ENCODE assay signal across 8 mouse cellular contexts in the genomic region with DNA sequence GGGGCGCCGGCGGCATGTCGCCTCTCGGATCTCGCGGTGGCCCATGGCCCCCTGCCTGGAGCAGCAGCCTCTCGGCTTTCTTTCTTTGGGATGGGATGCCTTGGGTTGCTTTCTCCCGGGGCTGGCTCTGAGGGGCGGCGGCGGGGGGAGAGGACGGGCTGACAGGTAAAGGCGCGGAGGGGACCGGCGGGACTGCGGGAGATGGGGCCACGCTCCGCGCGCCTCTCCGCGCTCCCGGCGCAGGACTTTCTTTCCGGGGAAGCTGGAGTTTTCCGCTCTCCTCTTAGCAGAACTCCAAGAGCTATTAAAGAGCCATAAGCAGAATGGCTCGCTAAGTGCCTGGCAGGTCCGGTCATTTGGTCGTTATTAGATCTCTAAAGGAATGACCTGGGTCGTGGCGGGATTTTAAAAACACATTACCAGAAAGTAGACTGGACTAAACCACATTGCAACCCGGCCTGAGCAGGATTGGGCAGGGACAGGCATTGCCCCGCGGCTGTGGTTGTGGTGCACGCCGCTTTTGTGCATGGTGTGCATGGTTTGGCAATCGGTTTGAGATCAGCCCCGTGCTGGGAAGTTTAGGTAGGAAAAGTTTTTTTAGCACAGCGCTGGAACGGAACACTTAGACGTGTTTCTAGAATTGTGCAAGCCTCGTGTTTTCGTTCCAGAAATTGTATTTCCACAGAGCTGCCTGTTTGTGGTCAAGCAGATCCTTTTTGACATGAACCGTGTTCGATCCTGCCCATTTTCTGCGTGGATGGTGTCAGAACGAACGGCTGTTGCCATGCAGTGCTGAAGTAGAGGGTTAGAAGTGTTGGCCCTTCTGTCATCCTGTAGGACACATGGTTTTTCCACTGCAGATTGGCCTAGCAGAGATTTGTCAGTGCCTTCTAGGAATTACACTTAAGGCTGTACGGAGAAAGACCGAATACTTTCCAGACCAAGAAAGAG. TPM values are rescaled to one million over a fixed set of nuclear protein-coding genes. Genes with fewer than 3 reads are reported as not detected.
DNase-seq lines count a peak whose midpoint lies in the region; ATAC-seq and TF ChIP-seq lines count a peak whose summit lies in the region.

No protein-coding gene starts in this region.

- peak overlapping the region; percentile 95 for H3K4me3 ChIP-seq in megakaryocyte, embryonic 14.5 days (replicated peaks)
- H3K4me3 ChIP-seq in spleen, adult 2 months (ENCODE audit: extremely low read depth, insufficient read depth, insufficient read length), result peak overlapping the region; percentile 68

- TF ChIP-seq CTCF in spleen, adult 2 months (IDR thresholded peaks at IDR 0.05; ENCODE audit: extremely low read depth, insufficient read depth, insufficient read length, insufficient replicate concordance), result no peak

- peak; percentile 11 to 31 for DNase-seq in monocyte, adult 2 months (ENCODE audit: low read depth in 1 of 2, low spot score in 2 of 2)
- peak; percentile 53 for DNase-seq in cerebellum, adult 9-10 months
- DNase-seq in induced T-regulatory cell, adult 2 months (ENCODE audit: low read depth), result peak; percentile 52
- DNase-seq in left cerebral cortex, postnatal 14 days (ENCODE audit: low spot score in 2 of 2), result peak; percentile 23 to 28
- DNase-seq in spleen, adult 2 months (ENCODE audit: low read depth in 1 of 2, low spot score in 2 of 2), result peak in 1 of 2 experiments; percentile 16

- ATAC-seq in monocyte, adult 5-6 weeks (replicated peaks; ENCODE audit: insufficient number of reproducible peaks, low FRiP score, low TSS enrichment, poor library complexity, severe bottlenecking), result no peak
- ATAC-seq in frontal cortex, adult (ENCODE audit: low TSS enrichment), result peak; percentile 68

- no peaks in the 10 kb centered on the region for H3K27me3 ChIP-seq in megakaryocyte, embryonic 14.5 days (replicated peaks)
- H3K27me3 ChIP-seq in spleen, adult 2 months (ENCODE audit: control insufficient read depth, insufficient read depth, low read length), result no peaks in the 10 kb centered on the region

- H3K36me3 ChIP-seq in megakaryocyte, embryonic 14.5 days (replicated peaks; ENCODE audit: low read length), result peaks cover 6% of the 10 kb centered on the region
- no peaks in the 10 kb centered on the region for H3K36me3 ChIP-seq in spleen, adult 2 months (ENCODE audit: control insufficient read depth, insufficient read depth, low read length)

- H3K9me3 ChIP-seq in megakaryocyte, embryonic 14.5 days, result no peaks in the 10 kb centered on the region

- H3K4me1 ChIP-seq in megakaryocyte, embryonic 14.5 days, result peaks cover 42% of the 10 kb centered on the region
- no peaks in the 10 kb centered on the region; the same call in 1 of the 2 replicates for H3K4me1 ChIP-seq in spleen, adult 2 months (ENCODE audit: control insufficient read depth, insufficient read depth, insufficient read length)

- no peak for TF ChIP-seq POLR2A in spleen, adult 2 months (IDR thresholded peaks at IDR 0.05; ENCODE audit: low read depth, low read length)

- H3K27ac ChIP-seq in spleen, adult 2 months (ENCODE audit: insufficient read depth, low read length), result peak overlapping the region; percentile 49; the same call in 1 of the 2 replicates

- WGBS in spleen, adult 2 months, result 3% methylated on average over 52 of the region's 52 CpGs

- intact Hi-C loops in left cerebral cortex, postnatal 14 days (cut with DNase I), result loop anchor here (1.0 to 5.0 kb wide), 2 partner anchors 70 to 103 kb away; no protein-coding TSS in a partner anchor

RNA-seq across cellular contexts. Expression of a gene that starts 0.7 kb away (rescaled TPM):
- 8.4 to 11.4 TPM (median 11.3 TPM) in 3 replicates for total RNA-seq in monocyte, adult 5-6 weeks (2017)
- total RNA-seq in left cerebral cortex, postnatal 14 days (2021), result 10 to 100 TPM; 40.5 to 41.8 TPM
- polyA plus RNA-seq in megakaryocyte, embryonic 14.5 days (2012; ENCODE audit: insufficient read depth, low replicate concordance), result 0.19 TPM in 1 of 2 replicates, not detected in the other
- 1.2 and 1.3 TPM in 2 replicates for polyA plus RNA-seq in spleen, adult 2 months (2012; rRNA removed)
